Mouse (Mus musculus) brain, adult 2 months (tissue): ENCODE measurements around the gene Lrrc4.

Source experiments
- DNase-seq: peaks from one replicate; pipeline ENCODE4 v3.0.0; 2011; ENCODE audit warnings: low read depth, low spot score

Lrrc4 gene

DNA sequence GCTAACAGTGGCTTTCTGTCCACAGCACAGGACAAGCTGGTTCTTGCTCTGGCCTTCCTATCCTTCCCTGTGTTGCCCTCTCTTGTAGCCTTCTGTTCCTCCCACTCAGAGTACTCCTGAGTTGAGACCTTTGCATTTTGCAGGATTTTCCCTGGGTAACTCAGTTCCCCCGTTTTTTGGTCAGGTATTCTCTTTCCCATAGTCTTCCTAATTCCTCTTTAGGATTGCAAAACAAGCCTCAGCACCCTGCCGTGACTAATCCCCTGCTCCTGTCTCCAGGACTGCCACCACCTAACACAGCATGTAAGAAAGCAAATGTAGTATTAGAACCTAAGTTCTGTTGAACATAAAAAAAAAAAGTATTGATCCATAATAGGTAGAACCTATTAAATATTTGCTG is 60.2 kb downstream of the Lrrc4 start:
- no peak for DNase-seq

DNA sequence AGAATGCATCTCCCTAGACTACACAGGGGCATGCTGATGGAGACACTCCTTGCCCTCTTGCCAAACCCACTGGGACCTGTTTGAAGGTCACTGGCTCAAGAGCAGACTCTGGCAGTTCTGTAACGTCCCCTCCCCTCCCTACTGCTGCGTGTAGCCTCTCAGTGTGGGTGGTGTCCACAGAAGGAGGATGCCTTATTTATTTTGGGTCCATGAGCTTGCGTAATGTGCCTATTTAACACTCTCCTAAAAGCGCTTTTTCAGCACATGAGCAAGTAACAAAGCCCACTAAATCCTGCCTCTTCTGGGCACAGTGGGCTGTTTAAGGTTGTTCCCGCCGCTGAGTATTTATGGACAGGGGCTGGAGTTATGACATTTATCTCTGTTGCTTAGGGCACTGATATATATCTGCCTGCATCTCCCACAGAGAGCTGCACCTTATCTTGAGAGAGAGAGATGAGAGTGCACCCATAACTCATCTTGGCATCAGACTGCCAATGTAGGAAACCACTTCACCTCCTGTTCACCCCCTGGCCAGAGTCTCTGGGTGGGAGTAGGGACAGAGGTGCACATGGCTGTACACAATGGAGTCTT is 63.6 kb downstream of the Lrrc4 start:
- peak; percentile 68 for DNase-seq

DNA sequence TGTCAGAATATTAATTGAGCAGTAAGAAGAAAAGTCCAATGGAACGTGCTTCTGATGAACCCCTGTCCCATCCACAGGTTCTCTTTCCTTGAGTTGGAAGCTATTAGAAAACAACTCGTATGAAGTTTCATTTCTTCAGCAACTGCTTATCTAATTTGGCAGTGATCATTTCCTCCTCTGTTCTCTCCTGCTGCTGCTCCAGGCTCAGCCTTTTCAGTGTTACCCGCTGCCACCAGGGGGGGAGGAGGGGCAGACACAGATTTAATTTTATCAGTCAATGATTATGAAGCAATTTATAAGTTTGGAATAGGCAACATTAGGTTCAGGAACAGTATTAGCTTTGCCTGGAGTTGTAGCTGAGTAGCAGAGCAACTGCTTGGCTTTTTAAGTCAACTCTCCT is 64.9 kb downstream of the Lrrc4 start:
- DNase-seq = no peak

DNA sequence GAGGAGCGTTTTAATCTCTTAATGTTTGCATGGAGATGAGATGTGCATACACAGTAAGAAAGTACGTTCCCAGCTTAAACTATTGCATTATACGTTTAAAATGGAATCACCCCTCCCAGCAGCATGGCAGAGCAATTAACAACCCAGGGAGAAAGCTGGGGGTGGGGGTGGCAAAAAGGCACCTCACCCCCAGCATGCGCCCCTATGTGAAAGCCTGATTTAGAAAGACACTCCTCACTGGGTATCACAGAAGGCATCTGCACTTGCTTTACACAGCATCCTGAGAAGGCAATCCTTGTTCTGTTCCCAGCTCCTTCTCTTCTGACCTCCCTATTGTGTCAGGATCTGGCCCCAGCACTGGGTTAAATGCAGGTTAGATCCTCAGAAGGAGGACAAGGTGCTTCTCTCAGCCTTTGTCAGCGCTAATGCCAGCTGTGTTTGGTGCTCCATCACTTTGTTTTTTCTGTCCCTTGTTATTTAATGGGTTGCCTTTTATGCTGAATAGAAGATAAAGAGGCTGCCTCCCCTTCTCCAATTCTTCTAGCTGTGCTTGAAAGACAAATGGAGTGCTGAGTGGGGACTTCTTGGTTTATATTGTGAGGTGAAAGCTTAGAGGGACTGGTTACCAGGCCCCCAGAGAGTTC is 69.3 kb downstream of the Lrrc4 start:
- no peak for DNase-seq

DNA sequence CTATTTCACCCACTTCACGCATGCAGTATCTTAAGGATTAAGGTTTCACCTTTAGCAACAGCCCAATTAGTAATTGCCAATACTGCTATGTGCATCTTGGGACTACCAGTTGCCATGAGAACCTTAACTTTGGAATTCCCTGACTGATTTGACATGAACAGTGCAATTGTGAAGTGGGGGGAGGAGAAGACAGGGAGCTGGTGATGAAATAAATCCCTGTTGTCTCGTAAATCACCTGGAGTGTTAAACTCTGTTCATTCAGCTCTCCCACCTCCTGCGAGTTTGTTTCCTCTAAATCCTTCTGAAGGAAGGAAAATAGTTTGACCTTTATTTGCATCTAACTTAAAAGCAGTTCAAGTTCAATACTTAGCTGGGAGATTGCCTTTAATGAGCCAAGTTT is 69.8 kb downstream of the Lrrc4 start:
- no peak for DNase-seq

DNA sequence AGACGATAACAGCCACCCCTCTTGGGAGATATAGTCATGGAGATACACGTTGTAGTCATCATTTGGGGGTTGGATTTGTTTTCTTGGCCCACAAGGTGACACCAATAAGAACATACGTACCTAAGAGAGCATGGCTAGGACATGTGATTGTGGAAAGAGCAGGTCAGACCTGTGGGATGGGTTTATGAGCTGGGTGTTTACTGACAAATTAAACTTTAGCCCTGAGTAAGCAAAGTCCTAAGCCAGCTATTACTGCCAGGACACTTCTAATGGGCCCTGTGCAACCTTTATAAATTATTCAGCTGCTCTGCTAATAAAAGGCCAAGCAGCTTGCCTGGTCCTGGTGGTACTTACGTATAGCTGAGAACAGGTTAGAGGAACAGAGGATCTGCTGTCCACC is 73.3 kb downstream of the Lrrc4 start:
- no peak for DNase-seq

DNA sequence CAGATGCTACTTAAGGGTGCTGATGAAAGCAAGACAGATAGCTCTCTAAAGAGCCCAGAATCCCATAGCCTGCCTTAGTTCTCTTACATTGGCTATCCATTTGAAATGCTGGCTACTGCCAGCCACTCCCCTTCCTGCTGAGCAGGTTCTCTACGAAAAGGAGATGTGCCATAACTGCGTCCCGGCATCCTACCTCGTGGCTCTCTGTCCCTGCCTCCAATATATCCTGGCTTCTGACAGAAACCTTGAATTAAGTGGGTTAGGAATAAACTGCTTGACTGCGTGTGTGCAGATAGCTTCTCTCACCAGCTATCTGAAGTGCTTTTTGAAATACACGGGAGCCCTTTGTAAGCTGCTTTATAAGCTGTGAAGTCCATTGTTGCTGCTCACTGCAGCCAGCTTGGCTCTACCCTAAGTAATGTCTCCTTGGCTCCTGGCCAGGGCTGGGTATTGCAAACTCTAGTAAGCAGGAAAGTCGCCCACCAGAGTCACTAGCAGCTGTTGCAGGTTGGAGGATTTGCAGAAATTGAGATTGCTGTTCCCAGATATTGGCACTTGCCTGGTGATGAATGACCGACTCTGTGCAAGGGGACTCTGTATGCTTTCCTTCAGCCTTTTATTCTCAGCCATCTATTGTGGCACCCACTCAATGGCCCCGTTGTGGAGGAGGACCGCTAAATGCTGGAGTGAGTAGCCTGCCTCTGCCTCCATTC is 75.1 kb downstream of the Lrrc4 start:
- peak; percentile 88 for DNase-seq

DNA sequence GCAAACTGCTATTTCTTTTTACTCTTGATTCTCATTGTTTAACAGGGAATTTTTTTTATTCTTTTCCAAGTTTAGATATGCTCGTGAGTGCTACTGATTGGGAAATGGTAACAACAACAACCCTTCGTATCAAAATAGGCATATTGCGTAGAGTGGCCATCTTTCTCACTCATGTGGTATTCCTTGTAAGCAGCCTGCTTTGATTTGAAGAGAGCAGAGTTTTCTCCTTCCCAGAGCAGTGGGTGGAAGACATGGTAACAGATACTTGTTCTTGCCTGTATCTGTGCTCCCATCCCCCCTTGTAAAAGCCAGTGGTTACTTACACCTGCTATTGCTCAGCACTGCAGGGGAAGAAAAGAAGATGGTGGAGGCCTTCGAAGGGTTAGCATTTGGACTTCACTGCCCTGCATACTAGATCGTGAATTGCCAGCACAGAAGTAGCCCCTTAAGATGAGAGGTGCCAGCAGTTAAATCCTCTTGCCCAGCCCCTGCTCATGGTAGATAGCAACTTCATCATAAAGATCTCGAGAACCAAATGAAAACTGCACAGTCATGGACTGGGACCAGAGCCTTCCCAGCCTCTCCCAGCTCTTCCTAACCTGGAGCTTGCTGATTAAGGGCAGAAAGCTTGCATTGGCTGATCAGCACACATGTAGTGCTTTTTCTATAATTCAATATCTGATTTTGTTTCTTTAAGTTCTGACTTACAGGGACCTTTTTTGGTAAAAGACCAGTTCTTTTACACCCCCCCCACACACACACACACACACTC is 77.2 kb downstream of the Lrrc4 start:
- DNase-seq = peak; percentile 70

DNA sequence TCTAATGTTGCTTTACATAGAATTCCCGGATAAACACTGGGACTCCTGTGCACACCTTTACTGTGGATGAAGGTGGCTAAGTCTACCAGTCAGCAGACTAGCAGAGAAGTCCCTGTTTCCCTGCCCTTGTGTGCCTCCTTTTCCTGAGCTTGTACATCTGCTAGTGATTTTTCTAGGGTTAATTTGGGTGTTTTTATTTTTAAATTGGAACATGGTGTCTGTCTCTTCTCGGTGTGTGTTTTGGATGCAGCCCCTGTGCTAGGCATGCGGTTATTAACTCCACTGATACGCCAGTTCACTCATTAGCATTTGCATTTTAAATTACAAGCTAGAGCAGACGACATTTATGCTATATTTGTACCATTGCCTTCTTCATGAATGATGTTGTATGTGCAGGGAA is 77.9 kb downstream of the Lrrc4 start:
- DNase-seq = peak; percentile 76

DNA sequence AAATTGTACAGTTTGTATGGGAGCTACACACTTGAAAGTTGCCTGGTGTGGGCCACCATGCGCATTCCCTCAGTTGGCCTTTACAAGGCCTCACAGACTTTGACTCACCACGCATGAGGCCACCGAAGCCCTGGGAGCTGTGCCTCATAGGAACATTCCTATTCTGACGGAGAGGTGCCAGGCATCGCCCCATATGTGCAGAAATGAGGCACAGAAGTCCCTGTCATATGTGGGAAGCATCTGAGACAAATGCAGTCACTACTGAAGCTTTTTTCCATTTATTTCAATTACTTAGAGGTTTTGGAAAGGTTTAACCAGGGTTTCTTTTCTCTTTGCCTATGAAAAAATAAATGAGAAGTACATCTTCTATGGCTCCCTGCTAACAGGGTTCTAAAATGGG is 78.3 kb downstream of the Lrrc4 start:
- peak; percentile 83 for DNase-seq

DNA sequence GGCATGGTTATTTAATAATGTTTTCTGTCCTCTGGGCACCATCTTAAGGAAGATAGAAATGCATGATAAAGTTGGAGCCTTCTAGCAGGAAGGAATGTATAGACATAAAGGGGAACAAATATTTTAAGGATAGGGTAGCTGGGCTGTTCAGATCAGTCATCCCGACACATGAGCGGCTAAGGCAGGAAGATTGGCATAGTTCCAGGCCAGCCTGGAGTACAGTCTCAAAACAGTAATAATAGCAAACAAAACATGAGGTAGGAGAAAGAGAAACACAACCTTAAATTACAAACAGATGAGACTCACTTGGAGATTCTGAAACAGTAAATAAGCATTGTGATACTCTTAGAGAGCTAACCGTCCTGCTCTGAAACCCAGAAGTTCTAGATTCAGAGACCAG is 80.4 kb downstream of the Lrrc4 start:
- DNase-seq = no peak

DNA sequence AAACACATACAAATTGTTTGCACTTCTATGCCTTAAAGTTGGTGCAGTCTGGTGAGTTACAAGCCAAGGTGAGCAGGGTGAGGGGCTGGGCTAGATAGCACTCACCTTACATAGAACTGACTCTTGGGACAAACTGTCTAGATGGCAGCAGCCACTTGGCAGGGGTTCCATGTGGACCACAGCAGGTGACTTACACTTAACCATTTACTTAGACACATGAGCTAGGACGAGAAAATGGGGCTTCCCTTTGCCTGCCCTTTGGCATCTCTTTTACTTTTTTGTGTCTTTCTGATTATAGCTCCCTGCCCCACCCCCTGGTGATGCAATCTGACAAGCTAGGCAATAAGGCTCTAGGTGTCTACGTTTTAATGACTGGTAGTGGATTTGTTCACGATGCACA is 82.3 kb downstream of the Lrrc4 start:
- DNase-seq = no peak

DNA sequence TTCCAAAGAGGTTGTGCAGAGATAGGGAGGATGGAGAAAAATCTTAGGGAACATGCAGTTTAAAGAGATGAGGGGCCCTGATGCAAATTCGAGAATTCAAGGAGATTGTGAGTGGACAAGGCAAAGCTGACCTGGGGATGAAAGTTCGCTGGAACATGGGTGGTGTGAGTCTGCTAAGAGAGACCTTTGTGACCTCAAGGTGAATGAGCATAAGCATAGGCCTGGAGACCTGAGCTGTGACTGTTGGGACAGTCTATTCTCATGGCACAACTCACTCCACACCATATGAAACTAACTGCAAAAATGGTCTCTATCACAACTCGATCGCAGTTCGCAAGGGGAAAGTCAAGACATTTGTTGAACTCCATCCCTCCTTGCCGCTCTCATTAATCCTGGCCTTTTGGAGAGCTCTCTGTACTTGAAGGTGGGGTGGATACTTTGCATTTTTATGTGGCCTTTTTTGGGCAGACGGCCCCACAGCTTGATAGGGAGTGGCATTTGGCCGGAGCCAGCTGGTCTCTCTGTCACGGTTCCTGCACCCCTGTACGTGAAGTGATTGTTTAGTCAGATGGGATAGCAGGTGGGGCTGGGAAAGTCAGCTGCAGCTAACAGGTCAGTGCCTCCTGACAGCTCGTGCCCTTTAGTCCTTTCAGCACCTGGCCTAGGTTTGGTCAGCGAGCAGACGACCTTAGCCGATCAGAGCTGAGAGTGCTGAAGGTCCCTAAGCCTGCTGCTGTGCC is 83.4 kb downstream of the Lrrc4 start:
- peak; percentile 97 for DNase-seq

DNA sequence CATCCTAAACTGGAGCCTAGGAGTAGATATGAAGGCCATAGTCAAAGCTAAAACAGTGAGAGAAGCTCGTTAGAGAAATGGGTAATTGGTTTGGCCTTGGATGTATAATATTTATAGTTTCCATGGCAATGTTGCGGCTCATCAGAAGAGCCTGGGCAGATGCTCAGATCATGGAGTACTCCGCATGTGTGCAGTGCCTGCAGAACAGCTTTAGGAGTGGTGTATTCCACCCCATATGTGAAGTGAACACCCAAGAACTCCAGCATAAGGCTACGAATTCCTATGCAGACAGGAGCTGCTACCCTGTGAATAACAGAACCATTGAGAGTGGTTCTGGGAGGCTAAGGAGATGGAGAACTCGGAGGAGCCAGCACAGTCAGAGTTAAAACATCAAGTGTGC is 84.5 kb downstream of the Lrrc4 start:
- peak; percentile 54 for DNase-seq

DNA sequence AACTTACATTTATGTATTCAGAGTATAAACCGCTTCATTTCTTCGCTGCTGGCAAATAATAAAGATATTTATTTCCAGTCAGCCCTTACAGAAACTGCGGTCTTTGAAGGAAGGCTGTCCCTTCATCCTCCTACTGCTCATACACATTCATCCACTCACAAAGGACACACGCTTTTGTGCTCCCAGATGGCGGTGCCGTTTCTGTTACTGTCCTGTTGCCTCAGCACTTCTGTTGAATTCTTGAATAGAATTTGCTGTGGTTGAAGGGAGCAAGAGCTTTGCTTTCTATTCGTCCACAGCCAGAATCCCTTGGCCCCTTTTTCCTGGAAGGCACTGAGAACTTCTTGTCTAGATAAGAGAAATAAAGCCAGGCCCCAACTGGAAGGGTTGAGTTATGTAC is 85.7 kb downstream of the Lrrc4 start:
- DNase-seq = peak; percentile 51

DNA sequence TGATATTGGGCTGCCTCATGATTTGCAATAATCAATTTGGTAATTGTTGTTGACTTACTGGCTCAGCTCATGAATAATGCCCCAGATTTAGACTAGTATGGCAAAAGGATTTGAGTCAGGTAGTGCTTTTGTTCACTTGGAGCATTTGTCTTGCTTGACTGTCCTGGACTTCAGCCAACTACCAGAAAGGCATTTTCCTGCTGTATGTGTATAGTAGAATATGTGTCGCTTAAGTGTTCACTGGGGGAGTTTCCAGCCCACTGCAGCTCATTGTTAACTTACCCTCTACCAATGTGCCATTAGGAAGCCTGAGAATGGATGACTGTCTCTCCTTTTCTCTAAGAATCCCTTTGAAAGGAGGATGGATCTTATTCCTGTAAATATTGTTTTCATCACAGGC is 88.0 kb downstream of the Lrrc4 start:
- peak; percentile 60 for DNase-seq

DNA sequence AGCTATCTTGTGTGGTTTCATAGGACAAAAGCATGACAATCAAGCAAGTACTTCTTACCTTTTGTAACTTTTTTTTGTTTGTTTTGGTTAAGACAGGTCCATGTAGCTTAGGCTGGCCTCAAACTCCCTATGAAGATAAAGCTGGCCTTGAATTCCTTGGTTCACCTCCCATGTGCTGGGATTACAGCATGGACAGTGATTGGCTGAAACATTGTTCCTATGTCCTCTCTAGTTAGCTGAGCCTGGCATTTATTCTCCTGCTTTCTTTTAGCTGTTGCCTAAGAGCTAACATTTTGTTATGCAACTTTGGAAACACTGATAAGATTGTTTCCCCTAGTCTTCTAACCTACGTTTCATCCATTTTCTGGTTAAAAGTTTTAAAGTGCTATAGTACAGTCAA is 93.9 kb downstream of the Lrrc4 start:
- no peak for DNase-seq

DNA sequence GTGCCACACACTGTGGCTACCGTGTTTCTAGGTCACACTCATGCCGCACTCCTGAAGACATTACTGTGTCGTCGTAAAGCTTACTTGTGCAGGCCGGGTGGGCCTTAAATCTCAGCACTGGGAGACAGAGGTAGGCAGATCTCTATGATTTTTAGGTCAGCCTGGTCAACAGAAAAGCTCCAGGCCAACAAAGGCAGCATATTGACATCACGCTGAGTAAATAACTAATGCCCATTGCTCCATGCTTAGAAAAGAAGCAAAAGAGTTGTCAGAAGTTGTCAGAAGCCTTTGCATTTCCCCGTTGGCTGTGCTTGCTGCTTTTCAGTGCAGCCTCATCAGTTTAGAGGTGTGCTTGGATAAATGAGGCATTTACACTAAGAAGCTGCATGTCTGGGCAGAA is 94.9 kb downstream of the Lrrc4 start:
- DNase-seq = no peak

DNA sequence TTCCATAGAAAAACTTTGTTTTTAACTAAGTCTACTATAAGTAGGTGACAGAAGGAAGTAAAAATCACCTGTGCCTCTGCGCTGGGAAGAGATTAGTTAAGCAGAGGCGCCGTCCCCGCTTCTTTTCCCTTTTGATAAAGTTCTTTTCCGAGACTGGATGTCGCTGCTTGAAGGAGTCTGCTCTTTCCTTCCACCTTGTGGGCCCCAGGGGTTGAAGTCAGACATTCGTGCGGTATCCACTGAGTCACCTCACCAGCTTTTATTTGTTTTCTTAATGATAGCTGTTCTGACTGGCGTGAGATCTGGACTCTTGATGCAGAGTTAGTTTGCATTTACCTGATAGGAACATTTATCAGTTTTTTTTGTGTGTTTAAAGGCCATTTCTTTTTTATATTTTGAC is 96.4 kb downstream of the Lrrc4 start:
- DNase-seq = no peak

DNA sequence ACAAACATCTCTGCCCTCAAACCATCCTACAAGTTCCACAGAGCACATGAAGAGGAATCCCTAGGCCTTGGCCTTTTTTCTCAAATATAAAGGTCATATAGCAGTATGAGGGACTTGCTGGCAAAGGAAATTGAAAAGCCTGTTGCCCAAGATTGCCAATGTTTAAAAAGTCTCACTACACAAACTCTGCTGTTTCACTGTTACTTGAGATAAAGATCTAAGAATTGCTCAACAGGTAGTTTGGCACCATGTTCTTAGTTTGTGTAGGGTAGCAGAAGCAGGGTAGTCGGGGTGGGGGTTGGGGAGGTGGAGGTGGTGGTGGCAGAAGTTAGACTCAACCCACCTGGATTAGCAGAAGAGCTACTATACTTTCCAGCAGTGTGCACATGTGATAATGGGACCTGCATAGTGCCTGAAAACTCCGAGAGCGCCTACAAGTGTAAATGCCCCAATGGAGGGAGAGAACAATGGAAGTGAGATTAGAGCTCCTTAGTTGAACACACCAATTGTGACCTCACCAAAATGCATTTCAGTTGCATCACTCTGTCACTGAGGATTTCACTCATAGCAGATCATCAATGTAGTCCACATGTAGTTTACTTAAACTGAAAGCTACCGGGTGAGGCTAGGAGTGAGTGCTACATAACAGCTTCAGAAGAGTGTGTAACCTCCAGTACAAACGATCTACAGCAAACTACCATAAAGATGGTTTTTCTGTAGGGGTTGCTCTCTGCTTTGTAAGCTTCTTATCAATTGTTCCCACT is 97.5 kb downstream of the Lrrc4 start:
- no peak for DNase-seq

DNA sequence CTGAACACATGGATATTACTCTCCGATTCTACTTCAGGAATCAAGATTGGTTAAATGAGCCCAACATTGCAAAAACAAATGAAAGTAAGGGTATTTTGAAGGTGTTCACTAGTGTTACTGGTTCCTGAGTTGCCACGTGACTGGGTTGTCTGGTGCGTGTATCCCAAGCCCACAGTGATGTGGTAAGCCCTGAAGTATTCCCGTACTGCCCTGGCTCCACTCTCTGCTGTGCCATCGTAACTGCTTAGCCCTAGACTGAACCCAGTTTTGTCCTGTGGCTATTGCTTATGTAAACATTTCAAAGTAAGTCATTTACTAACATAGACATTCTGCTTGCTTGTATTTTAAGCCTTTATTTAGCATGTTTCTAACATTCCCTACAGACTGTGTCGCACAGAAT is 100.3 kb downstream of the Lrrc4 start:
- no peak for DNase-seq
